Mouse (Mus musculus) lung, embryonic 16.5 days (tissue): ENCODE measurements at regions not wholly inside any gene's neighbourhood (a gene's known extent, or its start where the extent isn't known, plus 50 kb on each side); places are given as distances from the start of the nearest gene placed in this dataset.

Experiments used
- ATAC-seq: fragments of 200-750 bp; cut with Nextera tagmentation; 2 replicates; pipeline ENCODE4 v1.8.0; 2017; ENCODE audit warnings: low read depth, mild to moderate bottlenecking, moderate library complexity
- H3K27ac ChIP-seq: fragments of 300-500 bp; sonication (generic); 2 replicates; pipeline ENCODE4 v1.5.1; 2014; ENCODE audit warnings: mild to moderate bottlenecking, control low read depth, low read length
- H3K27me3 ChIP-seq: fragments of 300-500 bp; sonication (generic); 2 replicates; pipeline ENCODE4 v1.6.1; 2014; ENCODE audit warnings: low read depth, low read length, mixed read lengths; ENCODE audit not compliant: control insufficient read depth, insufficient read depth
- H3K36me3 ChIP-seq: fragments of 300-500 bp; sonication (generic); 2 replicates; pipeline ENCODE4 v1.6.1; 2014; ENCODE audit warnings: low read length; ENCODE audit not compliant: control insufficient read depth, insufficient read depth
- H3K4me1 ChIP-seq: fragments of 300-500 bp; sonication (generic); replicated peaks from 2 replicates; pipeline ENCODE4 v1.6.1; 2014; ENCODE audit warnings: low read length, mixed read lengths; ENCODE audit not compliant: control insufficient read depth, insufficient read depth
- H3K4me2 ChIP-seq: fragments of 300-500 bp; sonication (generic); 2 replicates; pipeline ENCODE4 v1.6.1; 2014; ENCODE audit warnings: low read depth, low read length, control low read depth
- H3K4me3 ChIP-seq: fragments of 300-500 bp; sonication (generic); 2 replicates; pipeline ENCODE4 v1.5.1; 2014; ENCODE audit warnings: mild to moderate bottlenecking, low read length, control low read depth
- H3K9ac ChIP-seq: fragments of 300-500 bp; sonication (generic); 2 replicates; pipeline ENCODE4 v1.6.1; 2014; ENCODE audit warnings: low read length, control low read depth
- H3K9me3 ChIP-seq: fragments of 300-500 bp; sonication (generic); 2 replicates; pipeline ENCODE4 v1.6.1; 2016; ENCODE audit warnings: low read length; ENCODE audit not compliant: control insufficient read depth
- WGBS: fragments of 180-500 bp; shearing (Covaris S2); extraction: QIAGEN DNeasy Blood & Tissue Kit; methylation state at CpG from one replicate; pipeline ENCODE4 v1.1.7; 2014; 5-methylcytosine and 5-hydroxymethylcytosine counted together

DNA sequence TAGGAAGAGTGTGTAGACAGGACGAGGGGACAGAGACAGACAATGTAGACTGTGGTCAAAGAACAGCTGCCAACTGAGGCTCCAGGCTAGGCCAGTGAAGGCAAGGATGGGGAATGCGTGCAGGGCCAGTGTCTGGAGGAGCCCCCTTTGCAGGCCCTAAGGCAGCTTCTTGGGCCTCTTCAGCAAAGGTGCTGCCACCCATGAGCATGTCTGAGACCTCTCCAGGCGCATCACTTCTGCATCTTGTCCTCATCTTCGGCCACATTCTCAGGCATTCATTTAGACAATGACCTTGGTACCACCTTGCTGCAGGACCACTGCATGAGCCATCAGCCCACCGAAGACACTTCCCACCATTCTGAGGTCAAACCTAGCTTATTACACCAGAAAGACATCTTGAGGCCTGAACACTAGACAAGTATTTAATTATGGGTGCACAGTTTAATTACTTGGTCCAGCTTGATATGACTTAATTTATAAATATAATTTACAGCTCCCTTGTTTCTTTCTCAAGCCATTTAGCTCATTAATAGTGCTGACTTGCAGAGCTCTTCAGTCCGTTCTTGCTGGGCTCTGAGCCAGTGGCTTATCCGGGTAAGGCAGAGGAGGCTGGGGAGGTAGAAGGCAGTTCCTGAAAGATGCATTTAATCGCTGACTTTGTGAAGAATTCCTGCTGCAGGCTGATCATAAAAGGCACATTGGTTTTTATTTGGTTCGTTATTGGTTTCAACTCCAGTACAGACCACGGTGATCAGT lies 72.1 kb upstream of the Sesn3 start:
- Histone ChIP-seq H3K9ac (no peak overlapping the region), H3K9me3 (no peaks in the 10 kb centered on the region), H3K4me2 (no peak overlapping the region), H3K4me1 (peaks cover 34% of the 10 kb centered on the region), H3K36me3 (no peaks in the 10 kb centered on the region), H3K4me3 (no peak overlapping the region), H3K27ac (no peak overlapping the region), H3K27me3 (no peaks in the 10 kb centered on the region)
- 60% methylated on average over 10 of the region's 10 CpGs for WGBS
- ATAC-seq, result no peak

GRCm38 (mm10) chr9:14203307-14203695 lies 71.6 kb upstream of the Sesn3 start:
- no peak overlapping the region for H3K4me2 ChIP-seq
- H3K9ac ChIP-seq, result no peak overlapping the region
- H3K4me1 ChIP-seq, result peaks cover 36% of the 10 kb centered on the region
- WGBS, result 43% methylated on average over 2 of the region's 2 CpGs
- no peaks in the 10 kb centered on the region for H3K36me3 ChIP-seq
- no peak overlapping the region for H3K27ac ChIP-seq
- no peaks in the 10 kb centered on the region for H3K27me3 ChIP-seq
- ATAC-seq, result no peak
- H3K9me3 ChIP-seq, result no peaks in the 10 kb centered on the region
- H3K4me3 ChIP-seq, result no peak overlapping the region

DNA sequence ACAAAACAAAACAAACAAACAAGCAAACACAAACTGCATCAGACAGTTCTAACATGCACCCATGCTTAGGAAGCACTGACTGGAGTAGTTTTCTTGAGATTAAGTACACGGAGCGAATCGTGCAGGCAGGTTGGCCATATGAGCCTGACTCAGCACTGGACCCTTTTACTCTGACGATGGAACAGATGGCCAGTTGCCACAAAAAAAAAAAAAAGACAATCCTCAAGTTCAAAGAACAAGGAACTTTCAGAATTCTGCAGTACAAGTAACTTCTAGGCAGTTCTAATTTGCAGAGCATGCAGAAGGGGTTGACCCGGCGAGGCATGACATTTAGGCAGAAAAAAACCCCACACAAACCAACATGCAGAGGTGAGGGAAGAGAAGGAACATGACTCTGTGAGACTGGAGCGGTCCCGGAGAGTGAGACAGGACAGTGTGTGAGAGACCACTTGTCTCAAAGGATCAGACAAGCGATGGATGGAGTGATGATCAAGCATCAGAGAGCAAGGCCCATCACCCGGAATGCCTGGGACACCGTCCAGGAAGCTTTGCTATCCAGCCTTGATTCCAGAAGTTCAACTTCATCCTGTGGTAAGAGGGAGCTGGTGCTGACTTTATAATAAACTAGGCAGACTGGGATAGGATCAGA lies 71.0 kb upstream of the Sesn3 start:
- peaks cover 36% of the 10 kb centered on the region for H3K4me1 ChIP-seq
- H3K36me3 ChIP-seq, result no peaks in the 10 kb centered on the region
- H3K9me3 ChIP-seq, result no peaks in the 10 kb centered on the region
- H3K27me3 ChIP-seq, result no peaks in the 10 kb centered on the region
- no peak overlapping the region for H3K4me3 ChIP-seq
- peak; percentile 71 for ATAC-seq
- H3K9ac ChIP-seq, result no peak overlapping the region
- WGBS, result 44% methylated on average over 11 of the region's 11 CpGs
- no peak overlapping the region for H3K4me2 ChIP-seq
- no peak overlapping the region for H3K27ac ChIP-seq

DNA sequence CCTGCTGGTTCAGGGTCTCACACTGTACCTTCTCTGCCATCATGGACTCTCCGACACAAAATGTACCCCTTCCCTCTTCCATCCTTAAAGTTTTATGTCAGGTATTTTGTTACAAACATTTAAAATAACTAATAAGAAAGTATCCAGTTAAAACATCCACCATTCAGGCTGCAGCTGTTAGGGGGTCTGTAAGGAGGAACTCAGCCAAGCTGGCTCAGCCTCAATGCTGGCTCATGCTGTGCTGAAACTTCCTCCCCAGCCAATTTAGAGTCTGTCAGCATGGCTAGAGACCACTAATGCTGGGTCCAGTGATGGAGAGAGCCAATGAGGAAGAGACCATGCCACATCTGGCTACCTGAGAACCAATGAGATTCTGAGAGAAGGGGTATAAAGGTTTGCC lies 70.0 kb upstream of the Sesn3 start:
- Histone ChIP-seq H3K4me3 (no peak overlapping the region), H3K9ac (no peak overlapping the region), H3K4me1 (peaks cover 35% of the 10 kb centered on the region), H3K27me3 (no peaks in the 10 kb centered on the region), H3K27ac (peak overlapping the region; percentile 24; the same call in 1 of the 2 replicates), H3K9me3 (no peaks in the 10 kb centered on the region), H3K36me3 (no peaks in the 10 kb centered on the region), H3K4me2 (no peak overlapping the region)
- WGBS, result 94% methylated on average over 1 of the region's 1 CpGs
- ATAC-seq, result peak; percentile 46

DNA sequence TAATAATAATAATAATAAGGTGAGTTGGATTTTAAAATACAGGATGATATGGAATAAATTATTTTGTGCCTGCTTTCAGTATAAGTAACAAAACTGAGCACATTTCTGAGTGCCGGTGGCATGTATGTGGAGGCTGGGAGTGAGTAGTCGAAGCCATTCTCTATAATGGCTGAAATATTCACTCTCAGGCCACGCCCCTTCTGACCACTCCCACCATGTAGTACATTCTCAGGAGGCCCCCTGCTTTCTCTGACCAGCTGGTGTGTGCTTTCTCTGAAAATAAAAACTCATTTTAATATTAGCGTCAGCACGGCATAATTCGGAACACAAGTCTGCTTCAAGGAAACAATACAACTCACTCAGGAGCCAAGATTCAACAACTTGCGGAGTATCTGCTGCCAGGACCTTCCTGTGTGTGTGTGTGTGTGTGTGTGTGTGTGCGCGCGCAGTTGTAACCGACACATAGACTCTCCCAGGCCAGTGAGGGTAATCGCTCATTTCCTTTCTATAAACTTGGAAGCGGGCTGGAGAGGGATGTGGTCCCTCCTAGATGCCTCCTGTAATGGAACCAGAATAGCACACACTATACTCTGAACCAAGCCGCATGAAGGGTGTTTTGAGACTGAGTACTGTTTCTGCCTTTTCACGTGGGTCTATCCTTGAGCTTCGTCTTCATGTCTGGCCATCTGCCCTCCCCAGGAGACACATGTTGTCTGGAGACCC lies 67.9 kb upstream of the Sesn3 start:
- H3K9ac ChIP-seq, result no peak overlapping the region
- no peak overlapping the region for H3K4me2 ChIP-seq
- H3K27me3 ChIP-seq, result no peaks in the 10 kb centered on the region
- WGBS, result 61% methylated on average over 16 of the region's 16 CpGs
- H3K9me3 ChIP-seq, result no peaks in the 10 kb centered on the region
- H3K27ac ChIP-seq, result no peak overlapping the region; the same call in 1 of the 2 replicates
- peaks cover 28% of the 10 kb centered on the region for H3K4me1 ChIP-seq
- peak; percentile 48 for ATAC-seq
- H3K4me3 ChIP-seq, result no peak overlapping the region
- no peaks in the 10 kb centered on the region for H3K36me3 ChIP-seq

DNA sequence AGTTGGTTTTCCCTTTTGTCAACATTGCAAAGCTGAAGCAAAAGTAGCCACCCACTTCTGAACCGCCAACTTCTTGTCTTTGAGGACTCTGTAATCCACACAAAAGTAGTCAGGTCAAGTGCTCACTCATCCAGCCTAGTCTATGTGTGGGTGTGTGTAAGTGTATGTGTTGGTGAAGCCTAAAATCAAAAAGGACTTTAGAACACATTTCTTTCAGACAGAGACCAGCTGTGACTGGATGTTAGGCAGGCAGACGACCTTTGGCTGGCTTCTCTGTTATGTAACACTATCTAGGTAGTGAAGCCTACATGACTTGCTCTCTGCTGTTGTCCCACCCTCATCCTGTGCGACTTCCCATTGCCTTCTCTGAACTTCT lies 67.3 kb upstream of the Sesn3 start:
- Histone ChIP-seq H3K9me3 (no peaks in the 10 kb centered on the region), H3K36me3 (no peaks in the 10 kb centered on the region), H3K4me1 (peaks cover 28% of the 10 kb centered on the region), H3K27me3 (no peaks in the 10 kb centered on the region), H3K27ac (no peak overlapping the region; the same call in 1 of the 2 replicates), H3K4me3 (no peak overlapping the region), H3K4me2 (no peak overlapping the region), H3K9ac (no peak overlapping the region)
- WGBS, result 38% methylated on average over 3 of the region's 3 CpGs
- peak; percentile 40 for ATAC-seq

DNA sequence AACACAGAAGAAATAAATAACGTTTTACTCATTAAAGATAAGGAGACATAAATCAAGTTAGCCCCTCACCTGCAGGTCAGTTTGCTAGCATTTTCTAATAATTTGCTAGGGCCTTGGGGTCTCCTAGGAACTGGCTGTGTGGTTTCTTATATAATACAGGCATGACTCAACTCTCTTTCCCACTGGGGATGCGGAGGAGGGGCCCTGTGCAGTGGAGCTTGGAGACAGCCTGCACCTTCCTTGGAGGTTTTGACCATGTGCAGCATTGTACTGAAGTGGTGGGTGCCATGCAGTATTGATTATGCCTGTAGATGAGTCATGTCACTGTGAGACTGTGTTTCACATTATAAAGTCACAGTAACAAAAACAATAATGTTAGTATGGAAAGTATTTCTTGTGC lies 61.6 kb upstream of the Sesn3 start:
- Histone ChIP-seq H3K36me3 (no peaks in the 10 kb centered on the region), H3K4me1 (no peaks in the 10 kb centered on the region; the same call in 1 of the 2 replicates), H3K27me3 (no peaks in the 10 kb centered on the region), H3K4me3 (no peak overlapping the region), H3K9me3 (no peaks in the 10 kb centered on the region), H3K4me2 (no peak overlapping the region), H3K27ac (no peak overlapping the region), H3K9ac (no peak overlapping the region)
- WGBS, result 68% methylated on average over 2 of the region's 2 CpGs
- ATAC-seq, result no peak

DNA sequence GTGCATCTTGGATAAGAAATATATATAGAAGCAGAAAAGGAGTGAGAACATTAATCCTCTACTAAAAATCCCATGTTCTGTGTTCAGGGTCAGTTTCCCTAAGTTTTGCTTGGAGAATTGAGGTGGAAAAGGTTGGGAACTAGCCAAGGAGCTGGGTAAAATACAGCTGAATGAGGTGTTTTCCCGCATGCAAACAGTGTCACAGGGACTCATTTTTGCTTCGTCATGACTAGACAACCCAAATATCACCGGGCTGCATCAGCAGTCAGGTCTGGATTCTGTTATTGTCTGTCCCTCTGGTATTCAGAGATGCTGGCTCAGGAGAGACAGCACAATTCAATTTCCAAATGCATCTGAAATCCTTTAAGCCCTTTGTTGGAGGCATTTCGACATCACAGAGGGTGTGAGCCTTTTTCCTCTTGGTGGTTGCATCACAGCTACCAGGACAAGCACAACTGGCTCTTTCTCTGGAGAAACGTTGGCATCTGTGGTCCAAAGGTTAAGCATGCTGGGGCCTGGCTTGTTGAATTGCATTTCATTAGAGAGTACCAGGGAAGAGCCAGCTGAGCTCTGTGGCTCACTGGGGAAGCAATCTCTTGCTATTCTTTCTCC lies 59.6 kb upstream of the Sesn3 start:
- Histone ChIP-seq H3K4me3 (no peak overlapping the region), H3K4me2 (no peak overlapping the region), H3K36me3 (no peaks in the 10 kb centered on the region), H3K9me3 (no peaks in the 10 kb centered on the region), H3K9ac (no peak overlapping the region), H3K27me3 (no peaks in the 10 kb centered on the region), H3K4me1 (no peaks in the 10 kb centered on the region; the same call in 1 of the 2 replicates), H3K27ac (no peak overlapping the region)
- WGBS, result 47% methylated on average over 5 of the region's 5 CpGs
- ATAC-seq, result no peak

DNA sequence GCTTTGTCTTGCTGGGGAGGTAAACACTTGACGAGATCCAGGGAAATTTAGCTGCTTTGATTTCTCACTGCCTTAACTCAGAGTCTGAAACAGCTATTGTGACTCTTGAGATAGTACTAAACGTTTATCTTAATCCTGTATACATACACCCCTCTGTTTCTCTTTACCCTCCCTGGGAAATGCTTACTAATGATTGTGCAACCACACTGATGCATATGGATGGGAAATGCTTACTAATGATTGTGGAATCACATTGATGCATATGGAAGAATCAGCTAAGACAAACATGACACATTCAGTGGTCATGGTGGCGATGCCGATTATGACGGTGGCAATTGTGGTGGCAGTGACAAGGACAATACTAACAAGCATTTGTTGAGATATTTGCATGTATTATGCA lies 58.9 kb upstream of the Sesn3 start:
- no peak overlapping the region for H3K4me2 ChIP-seq
- no peak for ATAC-seq
- no peak overlapping the region for H3K27ac ChIP-seq
- no peak overlapping the region for H3K4me3 ChIP-seq
- no peaks in the 10 kb centered on the region for H3K36me3 ChIP-seq
- no peaks in the 10 kb centered on the region for H3K27me3 ChIP-seq
- 71% methylated on average over 5 of the region's 5 CpGs for WGBS
- no peak overlapping the region for H3K9ac ChIP-seq
- H3K9me3 ChIP-seq, result no peaks in the 10 kb centered on the region
- H3K4me1 ChIP-seq, result no peaks in the 10 kb centered on the region; the same call in 1 of the 2 replicates
